Mouse (Mus musculus) limb, embryonic 14.5 days (tissue): ENCODE results near the gene Nr5a2. TPM values are rescaled to one million over a fixed set of nuclear protein-coding genes. Genes with fewer than 3 reads are reported as not detected.

Experiments used
- ATAC-seq: fragments of 200-750 bp; cut with Nextera tagmentation; 2 replicates; pipeline ENCODE4 v1.8.0; 2017; ENCODE audit warnings: low read depth, moderate number of reproducible peaks, moderate TSS enrichment; ENCODE audit not compliant: low FRiP score
- DNase-seq: peaks from one replicate; pipeline ENCODE4 v3.0.0-alpha.2; 2015; ENCODE audit warnings: low spot score
- H3K27ac ChIP-seq: fragments of 300-500 bp; sonication (generic); replicated peaks from 2 replicates; pipeline ENCODE4 v1.5.1; 2014; ENCODE audit warnings: low read depth, mild to moderate bottlenecking, low read length, moderate library complexity, mixed read lengths
- H3K27me3 ChIP-seq: fragments of 300-500 bp; sonication (generic); 2 replicates; pipeline ENCODE4 v1.6.1; 2014; ENCODE audit warnings: low read length, mixed read lengths; ENCODE audit not compliant: control insufficient read depth, insufficient read depth
- H3K36me3 ChIP-seq: fragments of 300-500 bp; sonication (generic); 2 replicates; pipeline ENCODE4 v1.6.1; 2014; ENCODE audit warnings: mild to moderate bottlenecking, low read length, moderate library complexity, mixed read lengths; ENCODE audit not compliant: control insufficient read depth, insufficient read depth
- H3K4me1 ChIP-seq: fragments of 300-500 bp; sonication (generic); 2 replicates; pipeline ENCODE4 v1.6.1; 2014; ENCODE audit warnings: antibody characterized with exemption, low read length, mixed read lengths; ENCODE audit not compliant: control insufficient read depth, insufficient read depth
- H3K4me2 ChIP-seq: fragments of 300-500 bp; sonication (generic); replicated peaks from 2 replicates; pipeline ENCODE4 v1.6.1; 2014; ENCODE audit warnings: low read depth, mild to moderate bottlenecking, low read length, moderate library complexity; ENCODE audit not compliant: severe bottlenecking
- H3K4me3 ChIP-seq: fragments of 300-500 bp; sonication (generic); replicated peaks from 2 replicates; pipeline ENCODE4 v1.5.1; 2014; ENCODE audit warnings: low read length
- H3K9ac ChIP-seq: fragments of 300-500 bp; sonication (generic); 2 replicates; pipeline ENCODE4 v1.6.1; 2014; ENCODE audit warnings: mild to moderate bottlenecking, low read depth, low read length, moderate library complexity; ENCODE audit not compliant: severe bottlenecking
- H3K9me3 ChIP-seq: fragments of 300-500 bp; sonication (generic); 2 replicates; pipeline ENCODE4 v1.6.1; 2016; ENCODE audit warnings: low read length; ENCODE audit not compliant: control insufficient read depth
- POLR2A ChIP-seq: fragments of 200-500 bp; IDR thresholded peaks from 2 replicates; pipeline ENCODE4 v1.8.0; 2012; ENCODE audit warnings: inconsistent platforms, mild to moderate bottlenecking, moderate library complexity, borderline replicate concordance; ENCODE audit not compliant: insufficient read depth, insufficient read length; ENCODE audit errors: extremely low read depth
- WGBS: fragments of 180-500 bp; shearing (Covaris S2); extraction: QIAGEN DNeasy Blood & Tissue Kit; methylation state at CpG from one replicate; pipeline ENCODE4 v1.1.7; 2014; 5-methylcytosine and 5-hydroxymethylcytosine counted together
- polyA plus RNA-seq, 2 experiments: library from polyadenylated mRNA; depleted of rRNA in 1 of 2; stranded (reverse) in 1 of 2; unstranded in 1 of 2; fragments of >200 nt; fragmentation: Nextera tagmentation in 1 of 2; extraction: Ambion mirVana in 1 of 2; gene quantifications; 2 replicates each; pipeline versions ENCODE4 v1.2.1 to v1.2.3; 2012 to 2014

Gene Nr5a2
- polyA plus RNA-seq, 2 experiments, result 1.0 to 1.1 TPM

- DNase-seq (no peak), ATAC-seq (no peak)
- no peak for TF ChIP-seq POLR2A
- peak overlapping the region; percentile 47 for H3K4me3 ChIP-seq
- 2% methylated on average over 12 of the region's 12 CpGs for WGBS
- H3K9me3 ChIP-seq, result no peaks in the 10 kb centered on the region
- H3K27me3 ChIP-seq, result peaks cover 97% of the 10 kb centered on the region
- H3K4me2 ChIP-seq, result peak overlapping the region; percentile 96
- H3K9ac ChIP-seq, result no peak overlapping the region
- no peak overlapping the region for H3K27ac ChIP-seq
- peaks cover 22% of the 10 kb centered on the region for H3K4me1 ChIP-seq
- H3K36me3 ChIP-seq, result no peaks in the 10 kb centered on the region
Observed at GRCm38 (mm10) chr1:136949323-136949741, 10.9 kb downstream of the Nr5a2 start.

- no peak for TF ChIP-seq POLR2A
- H3K4me2 ChIP-seq, result peak overlapping the region; percentile 96
- ATAC-seq (peak; percentile 74), DNase-seq (peak; percentile 47)
- peaks cover 22% of the 10 kb centered on the region for H3K4me1 ChIP-seq
- no peaks in the 10 kb centered on the region for H3K9me3 ChIP-seq
- peak overlapping the region; percentile 34; the same call in 1 of the 2 replicates for H3K9ac ChIP-seq
- H3K4me3 ChIP-seq, result peak overlapping the region; percentile 47
- peaks cover 95% of the 10 kb centered on the region for H3K27me3 ChIP-seq
- no peaks in the 10 kb centered on the region for H3K36me3 ChIP-seq
- H3K27ac ChIP-seq, result no peak overlapping the region
- WGBS, result 1% methylated on average over 58 of the region's 61 CpGs
Observed at GRCm38 (mm10) chr1:136948511-136949275, 11.6 kb downstream of the Nr5a2 start.

- H3K4me2 ChIP-seq, result peak overlapping the region; percentile 96
- no peak overlapping the region for H3K27ac ChIP-seq
- H3K9me3 ChIP-seq, result no peaks in the 10 kb centered on the region
- TF ChIP-seq POLR2A, result no peak
- peak overlapping the region; percentile 47 for H3K4me3 ChIP-seq
- no peaks in the 10 kb centered on the region for H3K36me3 ChIP-seq
- WGBS, result 4% methylated on average over 7 of the region's 7 CpGs
- ATAC-seq, result no peak
- no peak overlapping the region for H3K9ac ChIP-seq
- H3K27me3 ChIP-seq, result peaks cover 95% of the 10 kb centered on the region
- no peak for DNase-seq
- peaks cover 22% of the 10 kb centered on the region for H3K4me1 ChIP-seq
Observed at GRCm38 (mm10) chr1:136948127-136948422, 12.2 kb downstream of the Nr5a2 start.

GRCm38 (mm10) chr1:136947394-136948126 lies 12.7 kb downstream of the Nr5a2 start:
- DNase-seq (no peak), ATAC-seq (no peak)
- H3K9me3 ChIP-seq, result no peaks in the 10 kb centered on the region
- H3K4me2 ChIP-seq, result peak overlapping the region; percentile 17; the same call in 1 of the 2 replicates
- H3K27me3 ChIP-seq, result peaks cover 91% of the 10 kb centered on the region
- no peaks in the 10 kb centered on the region for H3K36me3 ChIP-seq
- H3K27ac ChIP-seq, result no peak overlapping the region
- no peak overlapping the region for H3K9ac ChIP-seq
- H3K4me3 ChIP-seq, result peak overlapping the region; percentile 47
- TF ChIP-seq POLR2A, result no peak
- 1% methylated on average over 20 of the region's 20 CpGs for WGBS
- peaks cover 16% of the 10 kb centered on the region for H3K4me1 ChIP-seq

- DNase-seq (no peak), ATAC-seq (no peak)
- WGBS, result 4% methylated on average over 18 of the region's 18 CpGs
- Histone ChIP-seq H3K36me3 (no peaks in the 10 kb centered on the region), H3K4me2 (peak overlapping the region; percentile 17; the same call in 1 of the 2 replicates), H3K9me3 (no peaks in the 10 kb centered on the region), H3K4me1 (peaks cover 11% of the 10 kb centered on the region), H3K4me3 (peak overlapping the region; percentile 47), H3K9ac (no peak overlapping the region), H3K27ac (no peak overlapping the region), H3K27me3 (peaks cover 84% of the 10 kb centered on the region)
- TF ChIP-seq POLR2A, result no peak
Observed at GRCm38 (mm10) chr1:136946806-136947393, 13.3 kb downstream of the Nr5a2 start.
